Mouse (Mus musculus) heart, embryonic 14.5 days (tissue): ENCODE results near the gene Gm11627. TPM values are rescaled to one million over a fixed set of nuclear protein-coding genes. Genes with fewer than 3 reads are reported as not detected.

Source experiments
- ATAC-seq: fragments of 200-750 bp; cut with Nextera tagmentation; 2 replicates; pipeline ENCODE4 v1.8.0; 2017; ENCODE audit warnings: low read depth, moderate TSS enrichment; ENCODE audit not compliant: insufficient number of reproducible peaks, insufficient read depth, low FRiP score
- H3K27ac ChIP-seq, 2 experiments: fragments of 200-500 bp in 1 of 2; fragments of 300-500 bp in 1 of 2; sonication (generic) in 1 of 2; replicated peaks in 1 of 2; 2 replicates each; pipeline ENCODE4 v1.5.1; 2012 to 2014; ENCODE audit warnings: low read depth in 2 of 2, low read length in 2 of 2, control low read depth in 1 of 2, mild to moderate bottlenecking in 1 of 2, mixed read lengths in 1 of 2; ENCODE audit not compliant: control insufficient read depth in 1 of 2, insufficient read depth in 1 of 2
- H3K27me3 ChIP-seq: fragments of 300-500 bp; sonication (generic); 2 replicates; pipeline ENCODE4 v1.6.1; 2014; ENCODE audit warnings: mild to moderate bottlenecking, low read length, control low read depth; ENCODE audit not compliant: control insufficient read depth, insufficient read depth
- H3K36me3 ChIP-seq: fragments of 300-500 bp; sonication (generic); 2 replicates; pipeline ENCODE4 v1.6.1; 2014; ENCODE audit warnings: mild to moderate bottlenecking, control low read depth, low read length, mixed read lengths; ENCODE audit not compliant: control insufficient read depth, insufficient read depth
- H3K4me1 ChIP-seq, 2 experiments: fragments of 200-500 bp in 1 of 2; fragments of 300-500 bp in 1 of 2; sonication (generic) in 1 of 2; 2 replicates each; pipeline ENCODE4 v1.6.1; 2012 to 2014; ENCODE audit warnings: low read length in 2 of 2, control low read depth in 1 of 2, mixed read lengths in 1 of 2; ENCODE audit not compliant: control insufficient read depth in 2 of 2, insufficient read depth in 2 of 2
- H3K4me2 ChIP-seq: fragments of 300-500 bp; sonication (generic); 2 replicates; pipeline ENCODE4 v1.6.1; 2014; ENCODE audit warnings: mild to moderate bottlenecking, low read length
- H3K4me3 ChIP-seq, 2 experiments: fragments of 200-500 bp in 1 of 2; fragments of 300-500 bp in 1 of 2; sonication (generic) in 1 of 2; 2 replicates each; pipeline ENCODE4 v1.5.1; 2012 to 2014; ENCODE audit warnings: low read length in 2 of 2, mild to moderate bottlenecking in 2 of 2, control low read depth in 1 of 2, low read depth in 1 of 2, moderate library complexity in 1 of 2; ENCODE audit not compliant: control insufficient read depth in 1 of 2, insufficient read depth in 1 of 2
- H3K9ac ChIP-seq: fragments of 300-500 bp; sonication (generic); 2 replicates; pipeline ENCODE4 v1.6.1; 2014; ENCODE audit warnings: mild to moderate bottlenecking, low read length
- H3K9me3 ChIP-seq: fragments of 300-500 bp; sonication (generic); 2 replicates; pipeline ENCODE4 v1.6.1; 2016; ENCODE audit warnings: low read length, control low read depth; ENCODE audit not compliant: control insufficient read depth
- WGBS: fragments of 180-500 bp; shearing (Covaris S2); extraction: QIAGEN DNeasy Blood & Tissue Kit; methylation state at CpG from one replicate; pipeline ENCODE4 v1.1.7; 2014; 5-methylcytosine and 5-hydroxymethylcytosine counted together
- polyA plus RNA-seq: library from polyadenylated mRNA; unstranded; fragments of >200 nt; fragmentation: Nextera tagmentation; extraction: Ambion mirVana; gene quantifications from 2 replicates; pipeline ENCODE4 v1.2.1, GENCODE M21; 2014

The Gm11627 gene
- polyA plus RNA-seq, 1 experiment from 2014 or later: 13.9 TPM

DNA sequence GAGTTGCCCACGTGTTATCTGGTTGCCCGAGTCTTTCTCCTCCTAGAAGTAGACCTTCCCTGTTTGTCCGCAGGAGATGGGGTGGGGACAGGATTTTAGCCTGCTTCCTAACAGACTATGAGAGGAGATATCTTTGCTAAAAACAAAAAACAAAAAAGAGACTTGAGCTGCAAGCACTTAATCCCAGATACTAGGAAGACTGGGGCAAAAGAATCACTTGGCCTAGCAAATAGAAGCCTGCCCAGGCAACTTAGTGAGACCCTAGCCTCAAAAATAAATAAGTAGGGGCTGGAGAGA is 721 bp upstream of the Gm11627 start:
- Histone ChIP-seq H3K27me3 (no peaks in the 10 kb centered on the region), H3K27ac (peak overlapping the region; percentile 20 to 86), H3K4me1 (peaks cover 32 to 40% of the 10 kb centered on the region in 2 experiments), H3K9me3 (no peaks in the 10 kb centered on the region), H3K9ac (peak overlapping the region; percentile 74), H3K4me3 (peak overlapping the region; percentile 11 to 39; a peak in 2 of 4 replicates), H3K4me2 (peak overlapping the region; percentile 69), H3K36me3 (no peaks in the 10 kb centered on the region)
- 45% methylated on average over 3 of the region's 3 CpGs for WGBS
- ATAC-seq: no peak

GRCm38 (mm10) chr11:102578341-102579118 is 731 bp downstream of the Gm11627 start:
- no peaks in the 10 kb centered on the region for H3K27me3 ChIP-seq
- H3K4me2 ChIP-seq: peak overlapping the region; percentile 69
- WGBS: 8% methylated on average over 27 of the region's 27 CpGs
- H3K4me3 ChIP-seq: peak overlapping the region; percentile 39 to 47
- no peaks in the 10 kb centered on the region for H3K9me3 ChIP-seq
- peak overlapping the region; percentile 79 to 86 for H3K27ac ChIP-seq
- ATAC-seq: no peak; the same call in 1 of the 2 replicates
- no peaks in the 10 kb centered on the region for H3K36me3 ChIP-seq
- H3K9ac ChIP-seq: peak overlapping the region; percentile 74
- H3K4me1 ChIP-seq: peaks cover 32 to 40% of the 10 kb centered on the region in 2 experiments

GRCm38 (mm10) chr11:102576050-102576754 is 3.1 kb downstream of the Gm11627 start:
- no peaks in the 10 kb centered on the region for H3K36me3 ChIP-seq
- H3K27me3 ChIP-seq: no peaks in the 10 kb centered on the region
- no peaks in the 10 kb centered on the region for H3K9me3 ChIP-seq
- WGBS: 27% methylated on average over 13 of the region's 13 CpGs
- H3K27ac ChIP-seq: no peak overlapping the region; a peak in 1 of 4 replicates
- no peak for ATAC-seq
- no peak overlapping the region for H3K4me3 ChIP-seq
- no peak overlapping the region for H3K9ac ChIP-seq
- peaks cover 16 to 25% of the 10 kb centered on the region in 2 experiments for H3K4me1 ChIP-seq
- H3K4me2 ChIP-seq: no peak overlapping the region

- Histone ChIP-seq H3K4me1 (peaks cover 10 to 19% of the 10 kb centered on the region in 2 experiments), H3K27me3 (no peaks in the 10 kb centered on the region), H3K36me3 (no peaks in the 10 kb centered on the region), H3K4me2 (no peak overlapping the region), H3K9ac (no peak overlapping the region), H3K27ac (no peak overlapping the region), H3K9me3 (no peaks in the 10 kb centered on the region), H3K4me3 (no peak overlapping the region)
- no peak for ATAC-seq
- 66% methylated on average over 1 of the region's 1 CpGs for WGBS
These were observed 4.2 kb downstream of the Gm11627 start for GRCm38 (mm10) chr11:102575034-102575433.

- H3K4me1 ChIP-seq: peaks cover 7% of the 10 kb centered on the region in 2 experiments; a peak in 3 of 4 replicates
- H3K4me3 ChIP-seq: peak overlapping the region; percentile 43 to 63
- 12% methylated on average over 18 of the region's 18 CpGs for WGBS
- peak overlapping the region; percentile 71 for H3K9ac ChIP-seq
- ATAC-seq: 0 out of 2 replicates have a peak, but pooled peaks have one; percentile 28
- no peaks in the 10 kb centered on the region for H3K9me3 ChIP-seq
- peak overlapping the region; percentile 75 for H3K4me2 ChIP-seq
- no peaks in the 10 kb centered on the region for H3K36me3 ChIP-seq
- H3K27me3 ChIP-seq: no peaks in the 10 kb centered on the region
- H3K27ac ChIP-seq: peak overlapping the region; percentile 38 to 49; a peak in 2 of 4 replicates
These were observed 6.2 kb downstream of the Gm11627 start for GRCm38 (mm10) chr11:102572866-102573663.

GRCm38 (mm10) chr11:102568756-102569377 is 10.4 kb downstream of the Gm11627 start:
- H3K9ac ChIP-seq: no peak overlapping the region
- no peaks in the 10 kb centered on the region for H3K9me3 ChIP-seq
- no peaks in the 10 kb centered on the region for H3K36me3 ChIP-seq
- no peak overlapping the region for H3K4me2 ChIP-seq
- 55% methylated on average over 7 of the region's 7 CpGs for WGBS
- no peak for ATAC-seq
- H3K27me3 ChIP-seq: no peaks in the 10 kb centered on the region
- no peak overlapping the region for H3K27ac ChIP-seq
- H3K4me3 ChIP-seq: no peak overlapping the region
- H3K4me1 ChIP-seq: peaks cover 4 to 8% of the 10 kb centered on the region in 2 experiments

GRCm38 (mm10) chr11:102568191-102568590 is 11.1 kb downstream of the Gm11627 start:
- H3K27ac ChIP-seq: no peak overlapping the region
- H3K9ac ChIP-seq: no peak overlapping the region
- ATAC-seq: no peak
- H3K36me3 ChIP-seq: no peaks in the 10 kb centered on the region
- H3K27me3 ChIP-seq: no peaks in the 10 kb centered on the region
- H3K4me2 ChIP-seq: no peak overlapping the region
- 74% methylated on average over 12 of the region's 12 CpGs for WGBS
- H3K9me3 ChIP-seq: no peaks in the 10 kb centered on the region
- H3K4me3 ChIP-seq: no peak overlapping the region
- peaks cover 2 to 4% of the 10 kb centered on the region in 2 experiments; a peak in 3 of 4 replicates for H3K4me1 ChIP-seq
